Comparison of ENCODE assay signal across 10 mouse cellular contexts in genomic region chr6:125320323-125320722, GRCm38 (mm10). TPM values are rescaled to one million over a fixed set of nuclear protein-coding genes. Genes with fewer than 3 reads are reported as not detected.
DNase-seq lines count a peak whose midpoint lies in the region; ATAC-seq and TF ChIP-seq lines count a peak whose summit lies in the region.
"Had no signal": no experiment of that assay in that cellular context is flagged by ENCODE, and none has a peak within 500 bp of the region (broad histone marks: within the 10 kb centered on the region; RNA-seq: fewer than 3 reads in every experiment).

Gene Scnn1a (plus strand): TSS chr6:125320659.

- H3K9me3 ChIP-seq in liver, embryonic 12.5 days (replicated peaks), result no peaks in the 10 kb centered on the region
- H3K9me3 ChIP-seq in liver, postnatal 0 days (ENCODE audit: low read length), result no peaks in the 10 kb centered on the region
- H3K9me3 ChIP-seq in intestine, postnatal 0 days (ENCODE audit: control insufficient read depth), result no peaks in the 10 kb centered on the region
- no peaks in the 10 kb centered on the region for H3K9me3 ChIP-seq in limb, embryonic 12.5 days

- ATAC-seq in liver, embryonic 12.5 days, result no peak
- no peak for ATAC-seq in liver, postnatal 0 days
- ATAC-seq in intestine, postnatal 0 days, result peak; percentile 23; the same call in 1 of the 2 replicates
- ATAC-seq in limb, embryonic 12.5 days (ENCODE audit: insufficient number of reproducible peaks, insufficient read depth, low FRiP score, low TSS enrichment, low read depth), result no peak
- ATAC-seq in neutrophil, adult 5-6 weeks (ENCODE audit: extremely low read depth, insufficient number of reproducible peaks, low FRiP score, poor library complexity, severe bottlenecking), result no peak
- ATAC-seq: forebrain, embryonic 16.5 days; inflammation-experienced regulatory T-cells, adult 6 months had no signal

- H3K9ac ChIP-seq in liver, embryonic 12.5 days, result no peak within 1 kb of the TSS
- H3K9ac ChIP-seq in liver, postnatal 0 days (replicated peaks), result no peak within 1 kb of the TSS
- no peak within 1 kb of the TSS for H3K9ac ChIP-seq in intestine, postnatal 0 days (ENCODE audit: low read depth, low read length)
- H3K9ac ChIP-seq in limb, embryonic 12.5 days (replicated peaks), result 0 out of 2 replicates have a peak within 1 kb of the TSS, but pooled peaks have one; percentile 8

- H3K4me3 ChIP-seq in liver, embryonic 12.5 days, result no peak within 1 kb of the TSS
- H3K4me3 ChIP-seq in liver, postnatal 0 days (ENCODE audit: low read depth, low read length), result no peak within 1 kb of the TSS
- no peak within 1 kb of the TSS for H3K4me3 ChIP-seq in intestine, postnatal 0 days (ENCODE audit: low read depth, low read length)
- H3K4me3 ChIP-seq in limb, embryonic 12.5 days (replicated peaks), result no peak within 1 kb of the TSS

- no peaks in the 10 kb centered on the region for H3K36me3 ChIP-seq in liver, embryonic 12.5 days
- H3K36me3 ChIP-seq in liver, postnatal 0 days (replicated peaks; ENCODE audit: insufficient read depth, low read length), result no peaks in the 10 kb centered on the region
- no peaks in the 10 kb centered on the region for H3K36me3 ChIP-seq in intestine, postnatal 0 days (ENCODE audit: control insufficient read depth, insufficient read depth)
- no peaks in the 10 kb centered on the region for H3K36me3 ChIP-seq in limb, embryonic 12.5 days

- TF ChIP-seq CTCF in liver, postnatal 0 days (IDR thresholded peaks at IDR 0.05; ENCODE audit: low read depth), result no peak
- no peak for TF ChIP-seq CTCF in intestine, postnatal 0 days (IDR thresholded peaks at IDR 0.05; ENCODE audit: low read depth)

- no peak for TF ChIP-seq EP300 in liver, postnatal 0 days (IDR thresholded peaks at IDR 0.05; ENCODE audit: low read depth)

- peaks cover 56% of the 10 kb centered on the region for H3K27me3 ChIP-seq in liver, embryonic 12.5 days (replicated peaks)
- peaks cover 19% of the 10 kb centered on the region for H3K27me3 ChIP-seq in liver, postnatal 0 days (ENCODE audit: insufficient read depth, low read length)
- no peaks in the 10 kb centered on the region; the same call in 1 of the 2 replicates for H3K27me3 ChIP-seq in intestine, postnatal 0 days (replicated peaks; ENCODE audit: control insufficient read depth, insufficient read depth, low read length)
- peaks cover 55% of the 10 kb centered on the region for H3K27me3 ChIP-seq in limb, embryonic 12.5 days

- peak within 1 kb of the TSS; percentile 13; the same call in 1 of the 2 replicates for H3K4me2 ChIP-seq in liver, embryonic 12.5 days
- H3K4me2 ChIP-seq in liver, postnatal 0 days (ENCODE audit: low read depth, low read length), result no peak within 1 kb of the TSS; the same call in 1 of the 2 replicates
- H3K4me2 ChIP-seq in intestine, postnatal 0 days (replicated peaks; ENCODE audit: low read depth), result peak within 1 kb of the TSS; percentile 30; the same call in 1 of the 2 replicates
- H3K4me2 ChIP-seq in limb, embryonic 12.5 days, result no peak within 1 kb of the TSS

- WGBS in liver, embryonic 12.5 days (ENCODE audit: insufficient replicate concordance), result 55% methylated on average over 1 of the region's 1 CpGs
- 74% methylated on average over 1 of the region's 1 CpGs for WGBS in liver, postnatal 0 days (ENCODE audit: insufficient replicate concordance)
- 93% methylated on average over 1 of the region's 1 CpGs for WGBS in intestine, postnatal 0 days
- WGBS in limb, embryonic 12.5 days, result 82% methylated on average over 1 of the region's 1 CpGs

- H3K27ac ChIP-seq in liver, embryonic 12.5 days, result no peak within 1 kb of the TSS
- H3K27ac ChIP-seq in liver, postnatal 0 days (ENCODE audit: low read depth), result no peak within 1 kb of the TSS
- H3K27ac ChIP-seq in intestine, postnatal 0 days (ENCODE audit: low read depth, low read length), result no peak within 1 kb of the TSS
- H3K27ac ChIP-seq in limb, embryonic 12.5 days, result no peak within 1 kb of the TSS

- peaks cover 5% of the 10 kb centered on the region; the same call in 1 of the 2 replicates for H3K4me1 ChIP-seq in liver, embryonic 12.5 days
- peaks cover 6% of the 10 kb centered on the region; the same call in 1 of the 2 replicates for H3K4me1 ChIP-seq in liver, postnatal 0 days (ENCODE audit: insufficient read depth)
- no peaks in the 10 kb centered on the region for H3K4me1 ChIP-seq in intestine, postnatal 0 days (replicated peaks; ENCODE audit: control insufficient read depth, insufficient read depth, low read length)
- H3K4me1 ChIP-seq in limb, embryonic 12.5 days (replicated peaks), result peaks cover 6% of the 10 kb centered on the region; the same call in 1 of the 2 replicates

- no peak for DNase-seq in liver, postnatal 0 days
- DNase-seq in urinary bladder, postnatal 25 days (ENCODE audit: low spot score), result no peak
- DNase-seq in urinary bladder, postnatal 14 days (ENCODE audit: low spot score), result no peak
- DNase-seq: cerebellum, postnatal 25 days had no signal

RNA-seq across cellular contexts. Expression of gene Scnn1a, which starts in this region (rescaled TPM):
- 0.23 and 0.50 TPM in 2 replicates for polyA plus RNA-seq in liver, embryonic 12.5 days (2016; fragmentation: Nextera tagmentation; extraction: Ambion mirVana)
- polyA plus RNA-seq in liver, postnatal 0 days (2015; fragmentation: Nextera tagmentation; extraction: Ambion mirVana), result 0.76 and 1.1 TPM in 2 replicates
- polyA plus RNA-seq in intestine, postnatal 0 days (2015; fragmentation: Nextera tagmentation; extraction: Ambion mirVana), result 16.9 and 19.0 TPM in 2 replicates
- 1.0 and 1.3 TPM in 2 replicates for polyA plus RNA-seq in limb, embryonic 12.5 days (2016; fragmentation: Nextera tagmentation; extraction: Ambion mirVana)
- total RNA-seq in neutrophil, adult 5-6 weeks (2017), result 11.6 and 12.6 TPM in 2 replicates
- polyA plus RNA-seq: inflammation-experienced regulatory T-cells, adult 6 months had no signal

Comparison
In these comparisons a context has a peak if more than half of its experiments do, and no peak if none do; other contexts are left out.
1. H3K4me2 ChIP-seq: peak in liver, embryonic 12.5 days (single experiment) and intestine, postnatal 0 days (single experiment); none in liver, postnatal 0 days (single experiment) and limb, embryonic 12.5 days (single experiment).